Mouse (Mus musculus): ENCODE data around the gene Rcor1. TPM values are rescaled to one million over a fixed set of nuclear protein-coding genes. Genes with fewer than 3 reads are reported as not detected.

Rcor1 gene
- polyA plus RNA-seq (2015; fragmentation: Nextera tagmentation; extraction: Ambion mirVana), result 4.5 and 6.0 TPM in 2 replicates

DNA sequence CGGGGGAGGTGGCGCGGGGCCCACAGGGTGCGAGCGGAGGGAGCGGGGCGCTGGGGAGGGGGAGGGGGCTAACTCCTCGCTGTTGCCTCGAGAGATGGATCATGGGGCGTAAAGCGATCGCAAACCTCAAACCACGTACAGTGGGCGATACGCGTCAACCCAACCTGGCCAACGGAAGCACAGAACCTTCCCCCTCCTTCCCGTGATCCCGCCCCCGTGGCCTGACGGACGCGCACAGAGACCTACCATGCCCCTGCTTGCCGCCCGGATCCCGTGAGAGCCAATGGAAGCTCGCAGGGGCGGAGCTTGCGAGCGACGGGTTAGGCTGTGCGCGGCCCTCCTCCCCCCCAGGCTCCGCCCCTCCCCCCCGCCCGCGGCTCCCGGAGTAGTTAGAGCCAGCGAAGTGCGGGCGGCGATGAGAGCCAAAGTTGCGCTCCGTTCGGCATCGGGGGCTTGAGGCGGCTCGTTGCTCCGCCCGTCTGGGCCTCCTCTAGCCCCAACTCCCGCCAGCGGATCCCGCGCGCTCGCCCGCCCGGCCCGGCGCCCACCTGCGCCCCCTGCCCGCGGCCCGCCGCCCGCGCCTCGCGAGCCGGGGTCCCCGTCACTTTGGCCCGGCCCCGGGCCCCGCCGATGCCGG is at the start of gene Rcor1:
Gene Rcor1, plus strand, starts transcription at position 376 of the 637 bp plus-strand sequence.
- H3K27ac ChIP-seq (replicated peaks), result peak within 1 kb of the TSS; percentile 99
- peak within 1 kb of the TSS; percentile 97 for H3K4me2 ChIP-seq
- no peaks in the 10 kb centered on the region for H3K9me3 ChIP-seq (replicated peaks)
- under 1% methylated on average over 49 of the region's 76 CpGs for WGBS
- ATAC-seq (ENCODE audit: low FRiP score), result peak; percentile 98
- H3K4me1 ChIP-seq, result peaks cover 26% of the 10 kb centered on the region
- H3K27me3 ChIP-seq (replicated peaks), result no peaks in the 10 kb centered on the region
- peak within 1 kb of the TSS; percentile 91 for H3K4me3 ChIP-seq (replicated peaks)
- H3K9ac ChIP-seq (replicated peaks), result peak within 1 kb of the TSS; percentile 80
- 0 out of 2 replicates have a peak, but pooled peaks cover 5% of the 10 kb centered on the region for H3K36me3 ChIP-seq

DNA sequence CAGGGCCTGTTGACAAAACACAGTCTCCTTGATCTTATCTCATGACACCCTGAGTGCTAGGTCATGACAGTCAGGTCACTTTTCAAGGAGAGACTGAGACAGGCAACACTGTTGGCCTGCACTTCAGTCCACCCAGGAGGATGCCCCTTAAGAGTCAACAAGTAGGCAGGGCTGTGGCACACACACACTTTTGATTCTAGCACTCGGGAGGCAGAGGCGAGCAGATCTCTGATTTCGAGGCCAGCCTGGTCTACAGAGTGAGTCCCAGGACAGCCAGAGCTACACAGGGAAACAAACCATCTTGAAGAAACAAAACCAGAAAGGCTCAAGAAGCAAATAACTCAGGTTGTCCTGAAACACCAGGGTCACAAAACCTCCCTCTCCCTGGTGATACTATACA is 49.7 kb upstream of the Rcor1 start:
- Histone ChIP-seq H3K4me1 (peaks cover 12% of the 10 kb centered on the region), H3K27ac (replicated peaks) (no peak overlapping the region), H3K9me3 (replicated peaks) (no peaks in the 10 kb centered on the region), H3K27me3 (replicated peaks) (no peaks in the 10 kb centered on the region), H3K4me2 (no peak overlapping the region), H3K4me3 (replicated peaks) (no peak overlapping the region), H3K36me3 (no peaks in the 10 kb centered on the region), H3K9ac (replicated peaks) (no peak overlapping the region)
- ATAC-seq (ENCODE audit: low FRiP score), result no peak
- 93% methylated on average over 3 of the region's 3 CpGs for WGBS

GRCm38 (mm10) chr12:110990500-110990899 is 48.7 kb upstream of the Rcor1 start:
- Histone ChIP-seq H3K27ac (replicated peaks) (no peak overlapping the region), H3K9ac (replicated peaks) (no peak overlapping the region), H3K9me3 (replicated peaks) (no peaks in the 10 kb centered on the region), H3K4me2 (no peak overlapping the region), H3K4me1 (peaks cover 12% of the 10 kb centered on the region), H3K4me3 (replicated peaks) (no peak overlapping the region), H3K36me3 (no peaks in the 10 kb centered on the region), H3K27me3 (replicated peaks) (no peaks in the 10 kb centered on the region)
- no peak for ATAC-seq (ENCODE audit: low FRiP score)
- 97% methylated on average over 7 of the region's 7 CpGs for WGBS

GRCm38 (mm10) chr12:110991361-110992127 is 47.6 kb upstream of the Rcor1 start:
- WGBS, result 2% methylated on average over 22 of the region's 23 CpGs
- no peaks in the 10 kb centered on the region for H3K9me3 ChIP-seq (replicated peaks)
- H3K4me2 ChIP-seq, result peak overlapping the region; percentile 74
- H3K4me3 ChIP-seq (replicated peaks), result peak overlapping the region; percentile 49
- H3K36me3 ChIP-seq, result no peaks in the 10 kb centered on the region
- peak overlapping the region; percentile 53; the same call in 1 of the 2 replicates for H3K9ac ChIP-seq (replicated peaks)
- ATAC-seq (ENCODE audit: low FRiP score), result peak; percentile 78
- H3K4me1 ChIP-seq, result peaks cover 12% of the 10 kb centered on the region
- H3K27me3 ChIP-seq (replicated peaks), result no peaks in the 10 kb centered on the region
- H3K27ac ChIP-seq (replicated peaks), result peak overlapping the region; percentile 45

- Histone ChIP-seq H3K4me3 (replicated peaks) (peak overlapping the region; percentile 49), H3K27ac (replicated peaks) (peak overlapping the region; percentile 45), H3K36me3 (no peaks in the 10 kb centered on the region), H3K27me3 (replicated peaks) (no peaks in the 10 kb centered on the region), H3K9me3 (replicated peaks) (no peaks in the 10 kb centered on the region), H3K9ac (replicated peaks) (peak overlapping the region; percentile 53), H3K4me2 (peak overlapping the region; percentile 74), H3K4me1 (peaks cover 12% of the 10 kb centered on the region)
- ATAC-seq (ENCODE audit: low FRiP score), result peak; percentile 89
- 0% methylated on average over 24 of the region's 24 CpGs for WGBS
These were observed 47.0 kb upstream of the Rcor1 start for GRCm38 (mm10) chr12:110992128-110992553.

- peak overlapping the region; percentile 49; the same call in 1 of the 2 replicates for H3K4me3 ChIP-seq (replicated peaks)
- 81% methylated on average over 12 of the region's 12 CpGs for WGBS
- no peaks in the 10 kb centered on the region for H3K27me3 ChIP-seq (replicated peaks)
- no peaks in the 10 kb centered on the region for H3K9me3 ChIP-seq (replicated peaks)
- no peak overlapping the region for H3K9ac ChIP-seq (replicated peaks)
- H3K4me2 ChIP-seq, result peak overlapping the region; percentile 74; the same call in 1 of the 2 replicates
- peak; percentile 35; the same call in 1 of the 2 replicates for ATAC-seq (ENCODE audit: low FRiP score)
- no peak overlapping the region for H3K27ac ChIP-seq (replicated peaks)
- H3K36me3 ChIP-seq, result no peaks in the 10 kb centered on the region
- H3K4me1 ChIP-seq, result peaks cover 12% of the 10 kb centered on the region
These were observed 46.4 kb upstream of the Rcor1 start for GRCm38 (mm10) chr12:110992771-110993170.

GRCm38 (mm10) chr12:110993226-110993625 is 45.9 kb upstream of the Rcor1 start:
- H3K36me3 ChIP-seq, result no peaks in the 10 kb centered on the region
- no peak overlapping the region for H3K9ac ChIP-seq (replicated peaks)
- H3K9me3 ChIP-seq (replicated peaks), result 0 out of 2 replicates have a peak, but pooled peaks cover 2% of the 10 kb centered on the region
- no peak overlapping the region for H3K4me3 ChIP-seq (replicated peaks)
- H3K27me3 ChIP-seq (replicated peaks), result no peaks in the 10 kb centered on the region
- no peak overlapping the region for H3K4me2 ChIP-seq
- 94% methylated on average over 3 of the region's 3 CpGs for WGBS
- H3K4me1 ChIP-seq, result peaks cover 12% of the 10 kb centered on the region
- H3K27ac ChIP-seq (replicated peaks), result no peak overlapping the region
- ATAC-seq (ENCODE audit: low FRiP score), result no peak

GRCm38 (mm10) chr12:110994666-110995065 is 44.5 kb upstream of the Rcor1 start:
- H3K4me3 ChIP-seq (replicated peaks), result no peak overlapping the region
- no peaks in the 10 kb centered on the region for H3K36me3 ChIP-seq
- H3K9ac ChIP-seq (replicated peaks), result no peak overlapping the region
- no peak overlapping the region for H3K4me2 ChIP-seq
- no peaks in the 10 kb centered on the region for H3K27me3 ChIP-seq (replicated peaks)
- H3K27ac ChIP-seq (replicated peaks), result no peak overlapping the region
- WGBS, result 37% methylated on average over 12 of the region's 12 CpGs
- 0 out of 2 replicates have a peak, but pooled peaks cover 2% of the 10 kb centered on the region for H3K9me3 ChIP-seq (replicated peaks)
- ATAC-seq (ENCODE audit: low FRiP score), result no peak
- peaks cover 12% of the 10 kb centered on the region for H3K4me1 ChIP-seq

- ATAC-seq (ENCODE audit: low FRiP score), result no peak
- Histone ChIP-seq H3K4me3 (replicated peaks) (no peak overlapping the region), H3K27me3 (replicated peaks) (no peaks in the 10 kb centered on the region), H3K4me2 (no peak overlapping the region), H3K9ac (replicated peaks) (no peak overlapping the region), H3K9me3 (replicated peaks) (0 out of 2 replicates have a peak, but pooled peaks cover 2% of the 10 kb centered on the region), H3K27ac (replicated peaks) (no peak overlapping the region), H3K36me3 (no peaks in the 10 kb centered on the region), H3K4me1 (no peaks in the 10 kb centered on the region)
- WGBS, result 96% methylated on average over 11 of the region's 11 CpGs
These were observed 41.1 kb upstream of the Rcor1 start for GRCm38 (mm10) chr12:110998092-110998491.

DNA sequence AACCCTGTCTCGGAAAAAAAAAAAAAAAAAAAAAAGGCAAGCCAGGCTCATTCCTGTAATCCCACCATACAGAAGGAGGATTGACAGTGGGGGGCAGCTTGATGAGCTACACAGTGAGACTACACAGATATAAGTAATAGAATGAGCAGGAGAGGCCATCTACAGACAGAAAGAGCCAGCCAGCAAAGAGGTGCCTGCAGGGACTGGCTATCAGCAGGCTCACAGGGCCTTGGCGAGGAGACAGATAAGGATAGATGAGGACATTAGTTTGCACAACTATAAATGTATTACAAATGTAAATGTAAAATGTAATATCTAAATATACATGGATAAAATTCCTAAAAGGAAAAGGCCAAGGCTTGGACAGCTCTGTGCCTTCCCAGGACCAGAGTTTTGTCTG is 39.3 kb upstream of the Rcor1 start:
- H3K9ac ChIP-seq (replicated peaks), result no peak overlapping the region
- no peaks in the 10 kb centered on the region for H3K27me3 ChIP-seq (replicated peaks)
- H3K4me2 ChIP-seq, result no peak overlapping the region
- no peaks in the 10 kb centered on the region for H3K36me3 ChIP-seq
- no peak overlapping the region for H3K27ac ChIP-seq (replicated peaks)
- no peak for ATAC-seq (ENCODE audit: low FRiP score)
- WGBS, result 81% methylated on average over 2 of the region's 2 CpGs
- no peaks in the 10 kb centered on the region for H3K4me1 ChIP-seq
- no peak overlapping the region for H3K4me3 ChIP-seq (replicated peaks)
- 0 out of 2 replicates have a peak, but pooled peaks cover 2% of the 10 kb centered on the region for H3K9me3 ChIP-seq (replicated peaks)

DNA sequence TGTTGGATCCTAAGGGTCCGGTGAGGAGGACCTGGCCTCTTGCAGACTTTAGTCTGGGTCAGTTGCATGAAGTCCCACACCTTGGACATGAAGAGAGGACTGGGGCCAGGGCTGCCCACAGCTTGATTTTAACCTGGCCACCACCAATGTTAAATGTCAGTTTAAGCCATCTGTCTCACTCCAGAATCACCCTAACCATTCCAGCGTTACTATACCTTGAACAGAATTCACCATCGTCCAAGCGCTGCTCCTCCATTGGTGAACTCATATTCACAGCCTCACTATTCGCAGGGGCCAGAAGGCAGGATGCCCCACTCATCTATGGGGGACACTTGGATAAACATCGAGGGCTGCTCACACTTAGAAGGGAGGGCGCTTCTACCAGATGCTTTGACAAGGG is 38.2 kb upstream of the Rcor1 start:
- H3K27ac ChIP-seq (replicated peaks), result no peak overlapping the region
- H3K4me2 ChIP-seq, result no peak overlapping the region
- H3K4me1 ChIP-seq, result no peaks in the 10 kb centered on the region
- WGBS, result 95% methylated on average over 7 of the region's 7 CpGs
- H3K4me3 ChIP-seq (replicated peaks), result no peak overlapping the region
- no peak overlapping the region for H3K9ac ChIP-seq (replicated peaks)
- H3K9me3 ChIP-seq (replicated peaks), result 0 out of 2 replicates have a peak, but pooled peaks cover 2% of the 10 kb centered on the region
- H3K27me3 ChIP-seq (replicated peaks), result no peaks in the 10 kb centered on the region
- no peak for ATAC-seq (ENCODE audit: low FRiP score)
- H3K36me3 ChIP-seq, result no peaks in the 10 kb centered on the region

DNA sequence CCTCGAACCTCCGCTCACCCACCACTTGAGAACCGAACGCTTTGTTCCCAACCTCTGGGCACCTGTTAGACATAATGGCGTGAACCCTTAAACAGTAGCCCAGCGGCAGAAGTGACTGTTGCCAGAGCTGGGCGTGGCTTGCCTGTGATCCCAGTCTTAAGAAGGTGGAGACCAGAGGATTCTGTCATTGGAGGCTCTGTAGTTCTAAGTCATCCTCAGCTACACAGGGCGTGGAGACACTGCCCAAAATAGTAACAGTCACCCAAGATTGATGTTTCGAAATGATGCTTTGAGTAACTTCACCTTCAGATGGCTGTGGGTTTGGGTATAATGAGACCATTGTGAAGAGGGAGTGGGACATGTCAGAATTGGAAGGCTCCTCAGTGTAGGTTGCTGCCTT is 35.0 kb upstream of the Rcor1 start:
- no peak overlapping the region for H3K9ac ChIP-seq (replicated peaks)
- peaks cover 10% of the 10 kb centered on the region for H3K4me1 ChIP-seq
- ATAC-seq (ENCODE audit: low FRiP score), result no peak
- no peaks in the 10 kb centered on the region for H3K36me3 ChIP-seq
- no peak overlapping the region for H3K4me2 ChIP-seq
- 82% methylated on average over 9 of the region's 9 CpGs for WGBS
- H3K9me3 ChIP-seq (replicated peaks), result no peaks in the 10 kb centered on the region
- H3K4me3 ChIP-seq (replicated peaks), result no peak overlapping the region
- no peaks in the 10 kb centered on the region for H3K27me3 ChIP-seq (replicated peaks)
- no peak overlapping the region for H3K27ac ChIP-seq (replicated peaks)
